Mouse (Mus musculus) ovary, adult 18-20 months (tissue): ENCODE results near the gene Eogt.
A peak's percentile ranks its signal among the peaks of the same experiment; 100 is the strongest.

Experiments used
- DNase-seq: peaks from one replicate; pipeline ENCODE4 v3.0.0; 2022; ENCODE audit warnings: low spot score, mixed read lengths

Gene Eogt

DNA sequence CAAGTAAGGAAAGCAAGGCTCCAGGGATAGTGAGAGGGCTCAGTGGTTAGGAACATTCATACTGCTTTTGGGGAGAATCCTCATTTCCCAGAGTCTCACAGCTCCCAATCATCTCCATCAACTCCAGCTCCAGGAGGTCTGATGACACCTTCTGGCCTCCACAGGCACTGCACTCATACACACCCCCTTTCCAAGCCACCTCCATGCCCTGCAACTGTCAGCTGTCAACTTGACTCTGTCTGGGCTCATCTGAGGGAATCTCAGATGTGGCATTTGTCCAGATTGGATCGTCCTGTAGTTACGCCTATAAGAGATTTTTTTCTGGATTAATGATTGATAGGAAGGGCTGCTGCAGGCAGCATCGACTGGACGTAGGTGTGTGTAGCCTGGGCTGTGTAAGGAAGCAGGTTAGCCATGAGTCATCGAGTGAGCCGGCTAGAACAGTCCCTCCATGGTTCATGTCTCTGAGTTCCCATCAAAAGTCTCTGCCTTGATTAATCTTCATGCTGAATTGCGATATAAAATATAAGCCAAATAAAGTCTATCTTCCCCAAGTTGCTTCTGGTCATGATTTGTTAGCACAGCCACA lies 44.6 kb downstream of the Eogt start:
- no peak for DNase-seq

DNA sequence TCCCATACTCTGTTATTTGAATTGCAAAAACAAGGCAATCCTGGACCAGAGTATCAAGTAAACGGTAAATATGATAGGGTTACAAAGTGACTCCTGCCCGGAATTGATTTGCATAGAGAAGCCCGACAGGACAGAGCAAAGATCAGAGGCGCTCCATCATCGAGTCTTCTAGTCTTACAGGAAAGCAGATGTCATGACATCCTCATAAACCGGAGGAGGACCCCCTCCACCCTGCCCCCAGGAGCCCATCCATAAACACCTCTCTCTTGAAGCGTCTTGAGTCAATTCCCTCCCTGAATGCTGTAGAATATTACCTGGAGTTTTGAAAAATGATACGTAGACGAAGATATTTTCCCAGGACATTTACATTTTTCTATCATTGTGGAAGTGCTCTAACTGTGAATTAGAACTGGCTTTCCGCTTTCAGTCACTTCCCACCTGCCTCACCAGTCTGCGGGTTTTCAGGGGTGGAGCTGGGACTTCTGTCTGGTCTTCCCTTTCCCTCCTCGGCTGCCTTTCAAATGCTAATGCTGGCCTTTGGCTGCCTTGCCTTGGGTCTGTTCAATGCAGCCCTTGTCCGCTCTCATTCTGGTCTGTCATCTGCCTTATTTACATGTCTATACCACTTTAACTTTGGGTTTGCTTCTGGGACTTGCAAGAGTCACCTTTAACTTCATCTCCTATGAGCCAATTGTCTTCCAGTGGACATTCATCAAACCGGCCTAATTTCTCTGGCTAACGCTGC lies 46.9 kb downstream of the Eogt start:
- DNase-seq: no peak

- DNase-seq: no peak
Measured at GRCm38 (mm10) chr6:97101190-97101957, 47.6 kb downstream of the Eogt start.

DNA sequence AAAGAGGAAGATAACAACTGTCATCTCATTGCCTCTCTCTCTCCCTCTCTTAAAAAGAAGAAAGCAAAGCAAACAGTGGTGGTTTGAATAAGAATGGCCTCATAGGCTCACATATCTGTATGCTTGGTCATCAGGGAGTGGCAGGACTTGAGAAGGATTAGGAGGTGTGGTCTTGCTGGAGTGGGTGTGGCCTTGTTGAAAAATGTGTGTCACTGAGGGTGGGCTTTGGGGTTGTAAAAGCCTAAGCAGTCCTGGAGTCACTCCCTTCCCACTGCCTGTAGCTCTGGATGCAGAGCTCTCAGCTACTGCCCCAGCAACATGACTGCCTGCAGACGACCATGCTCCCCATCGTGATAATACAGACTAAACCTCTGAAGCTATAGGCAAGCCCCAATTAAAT lies 66.6 kb downstream of the Eogt start:
- DNase-seq: no peak

- DNase-seq: no peak
Measured at GRCm38 (mm10) chr6:97080016-97080415, 69.0 kb downstream of the Eogt start.

DNA sequence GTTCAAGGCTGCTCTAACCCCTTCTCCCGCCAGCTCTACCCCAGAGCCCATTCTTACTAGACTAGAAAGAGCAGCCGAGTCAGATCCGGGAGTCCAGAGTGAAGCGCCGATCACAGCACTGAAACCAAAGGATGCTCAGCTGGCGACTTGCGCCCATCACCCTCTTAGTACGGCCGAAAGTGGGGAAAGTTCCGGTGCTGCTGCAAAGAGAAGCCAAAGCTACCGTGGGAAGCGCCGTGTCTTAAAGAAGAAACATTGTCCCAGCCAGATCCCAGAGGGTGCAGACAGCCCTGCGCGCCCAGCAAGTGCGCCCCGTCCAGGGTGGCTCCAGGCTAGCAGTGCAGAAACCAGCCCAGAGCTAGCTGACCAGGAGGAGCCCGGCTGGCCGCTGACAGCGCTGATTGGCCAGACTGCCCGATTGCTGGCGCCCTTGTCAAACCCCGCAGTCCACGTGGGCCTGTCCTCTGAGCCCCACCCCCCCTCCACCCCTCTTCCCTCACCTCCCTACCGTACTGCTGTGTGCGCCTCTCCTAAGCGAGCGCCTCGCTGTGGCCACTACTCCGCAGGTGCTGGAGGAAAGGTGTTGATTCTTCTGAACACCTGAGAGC lies 88.8 kb downstream of the Eogt start, which contains the start of gene Fam19a4:
Gene Fam19a4, minus strand, starts transcription at position 340 of the 608 bp plus-strand sequence.
- peak; percentile 32 for DNase-seq
